Mouse (Mus musculus): ENCODE measurements at regions not wholly inside any gene's neighbourhood (a gene's known extent, or its start where the extent isn't known, plus 50 kb on each side); places are given as distances from the start of the nearest gene placed in this dataset.
A peak's percentile ranks its signal among the peaks of the same experiment; 100 is the strongest.

DNA sequence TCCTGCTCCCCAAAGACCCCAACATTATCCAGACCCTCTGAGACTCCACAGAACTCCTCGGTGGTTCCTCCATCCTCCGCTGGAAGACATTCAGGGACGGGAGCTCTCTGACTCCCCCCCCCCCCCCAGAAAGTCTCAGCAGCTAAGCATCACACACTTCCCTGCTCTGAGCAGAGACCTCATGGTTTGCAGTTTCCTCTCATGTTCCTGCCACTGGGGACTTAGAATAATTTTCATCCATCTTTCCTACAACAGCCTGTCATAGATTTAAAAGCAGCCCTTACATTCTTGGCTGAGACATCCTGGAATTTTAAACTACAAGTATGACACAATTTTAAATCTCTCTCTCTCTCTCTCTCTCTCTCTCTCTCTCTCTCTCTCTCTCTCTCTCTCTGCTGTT, 69.2 kb downstream of the Gpr65 start:
- 46% methylated on average over 3 of the region's 3 CpGs for WGBS
- H3K4me2 ChIP-seq: no peak overlapping the region
- ATAC-seq (ENCODE audit: insufficient read depth): no peak; the same call in 1 of the 2 replicates

DNA sequence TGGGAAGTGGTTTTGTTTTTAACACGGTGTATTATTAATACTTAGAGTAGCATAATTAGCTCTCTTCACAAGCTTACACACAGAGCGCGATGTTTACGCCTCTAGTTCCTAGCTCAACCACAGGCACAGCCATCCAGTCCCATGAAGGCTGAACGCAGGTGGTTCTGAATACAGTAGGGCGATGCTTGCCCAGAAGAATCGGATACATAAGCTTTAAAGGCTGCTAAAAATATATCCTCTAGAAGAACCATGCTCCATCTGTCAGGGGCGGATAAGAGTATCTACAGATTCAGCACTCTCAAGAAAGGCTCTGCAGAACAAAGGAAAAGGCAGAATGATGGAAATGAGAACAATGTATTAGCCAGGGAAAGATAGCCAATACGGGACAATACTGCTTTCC, 71.1 kb downstream of the Gpr65 start:
- no peak overlapping the region for H3K9ac ChIP-seq
- DNase-seq: no peak
- no peak for ATAC-seq (ENCODE audit: insufficient read depth)
- no peaks in the 10 kb centered on the region for H3K27me3 ChIP-seq (ENCODE audit: insufficient read depth, low read length)
- H3K4me2 ChIP-seq: no peak overlapping the region
- no peaks in the 10 kb centered on the region for H3K4me1 ChIP-seq (ENCODE audit: insufficient read depth)
- H3K27ac ChIP-seq (ENCODE audit: low read depth): no peak overlapping the region
- no peaks in the 10 kb centered on the region for H3K9me3 ChIP-seq (ENCODE audit: low read depth, low read length)
- H3K4me3 ChIP-seq (ENCODE audit: low read depth, low read length): no peak overlapping the region
- no peak for TF ChIP-seq CTCF (IDR thresholded peaks at IDR 0.05; ENCODE audit: low read depth)
- H3K36me3 ChIP-seq (ENCODE audit: insufficient read depth): no peaks in the 10 kb centered on the region
- 88% methylated on average over 9 of the region's 9 CpGs for WGBS

More for the DNA sequence above, 69.2 kb downstream of the Gpr65 start:
- peak; percentile 24 for DNase-seq
- no peaks in the 10 kb centered on the region for H3K27me3 ChIP-seq (ENCODE audit: insufficient read depth, low read length)
- H3K4me1 ChIP-seq (ENCODE audit: insufficient read depth): no peaks in the 10 kb centered on the region
- H3K4me3 ChIP-seq (ENCODE audit: low read depth, low read length): no peak overlapping the region
- H3K9ac ChIP-seq: no peak overlapping the region
- no peaks in the 10 kb centered on the region for H3K9me3 ChIP-seq (ENCODE audit: low read depth, low read length)
- no peak overlapping the region for H3K27ac ChIP-seq (ENCODE audit: low read depth)
- no peaks in the 10 kb centered on the region for H3K36me3 ChIP-seq (ENCODE audit: insufficient read depth)
- no peak for TF ChIP-seq CTCF (IDR thresholded peaks at IDR 0.05; ENCODE audit: low read depth)

DNA sequence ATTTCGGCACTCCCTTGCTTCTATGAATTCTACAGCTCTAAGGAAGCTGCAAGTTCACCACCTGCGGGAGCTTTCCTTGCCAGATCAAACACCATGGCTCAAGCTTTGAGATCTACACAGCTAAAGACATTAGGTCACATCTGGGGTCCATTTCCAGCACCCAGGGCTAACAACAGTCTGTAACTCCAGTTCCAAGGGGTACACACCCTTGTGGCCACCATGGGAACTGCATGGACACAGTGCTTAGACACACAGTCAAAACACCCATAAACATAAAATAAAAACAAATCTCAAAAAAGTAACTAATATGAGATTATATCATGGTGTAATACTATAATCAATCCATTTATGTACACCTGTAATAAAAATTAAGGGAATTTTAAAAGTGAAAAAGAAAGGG, 73.7 kb downstream of the Gpr65 start:
- 88% methylated on average over 2 of the region's 2 CpGs for WGBS
- H3K4me2 ChIP-seq: no peak overlapping the region
- H3K27me3 ChIP-seq (ENCODE audit: insufficient read depth, low read length): no peaks in the 10 kb centered on the region
- no peaks in the 10 kb centered on the region for H3K4me1 ChIP-seq (ENCODE audit: insufficient read depth)
- H3K27ac ChIP-seq (ENCODE audit: low read depth): no peak overlapping the region
- DNase-seq (peak; percentile 43), ATAC-seq (ENCODE audit: insufficient read depth) (no peak)
- H3K36me3 ChIP-seq (ENCODE audit: insufficient read depth): no peaks in the 10 kb centered on the region
- no peak overlapping the region for H3K9ac ChIP-seq
- peak; percentile 66 for TF ChIP-seq CTCF (IDR thresholded peaks at IDR 0.05; ENCODE audit: low read depth)
- no peak overlapping the region for H3K4me3 ChIP-seq (ENCODE audit: low read depth, low read length)
- H3K9me3 ChIP-seq (ENCODE audit: low read depth, low read length): no peaks in the 10 kb centered on the region

DNA sequence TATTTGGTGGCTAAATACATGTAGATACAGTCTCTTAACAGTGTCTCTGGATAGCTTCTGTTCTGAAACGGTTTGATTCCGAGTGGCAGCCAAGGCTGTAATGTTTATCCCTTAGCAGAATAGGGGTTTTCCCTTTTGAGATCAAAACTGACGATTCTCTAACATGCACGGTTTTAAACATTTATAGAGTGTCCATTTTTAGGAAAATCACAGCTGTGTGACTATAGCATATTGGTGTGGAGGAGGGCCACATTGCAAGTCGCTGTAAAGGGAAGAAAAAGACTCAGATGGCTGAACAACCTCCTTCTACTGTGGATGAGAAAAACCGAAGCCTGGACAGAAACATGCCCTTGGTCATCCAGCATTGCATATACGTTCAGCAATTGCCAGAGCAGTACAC, 75.2 kb downstream of the Gpr65 start:
- Histone ChIP-seq H3K4me2 (no peak overlapping the region), H3K27me3 (ENCODE audit: insufficient read depth, low read length) (no peaks in the 10 kb centered on the region), H3K9ac (no peak overlapping the region), H3K36me3 (ENCODE audit: insufficient read depth) (no peaks in the 10 kb centered on the region), H3K4me3 (ENCODE audit: low read depth, low read length) (no peak overlapping the region), H3K9me3 (ENCODE audit: low read depth, low read length) (no peaks in the 10 kb centered on the region), H3K4me1 (ENCODE audit: insufficient read depth) (no peaks in the 10 kb centered on the region), H3K27ac (ENCODE audit: low read depth) (no peak overlapping the region)
- no peak for DNase-seq
- 72% methylated on average over 7 of the region's 7 CpGs for WGBS
- no peak for TF ChIP-seq CTCF (IDR thresholded peaks at IDR 0.05; ENCODE audit: low read depth)
- ATAC-seq (ENCODE audit: insufficient read depth): no peak

DNA sequence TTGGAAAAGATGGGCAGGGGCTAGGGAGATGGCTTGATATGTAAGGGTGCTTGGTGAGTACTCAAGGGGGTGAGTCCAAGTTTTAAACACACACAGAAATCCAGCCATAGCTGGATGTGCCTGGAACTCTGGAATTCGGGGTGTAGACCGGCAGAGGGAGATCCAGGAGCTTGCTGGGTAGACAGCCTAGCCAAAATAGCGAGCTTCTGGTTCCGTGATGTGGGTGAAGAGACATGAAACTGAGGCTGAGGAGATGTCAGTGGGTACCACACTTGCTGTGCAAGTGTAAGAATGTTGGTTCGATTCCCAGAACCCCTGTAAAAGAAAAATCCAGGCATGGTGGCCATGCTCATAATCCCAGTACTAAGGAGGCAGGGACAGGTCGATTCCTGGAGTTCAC, 78.6 kb downstream of the Gpr65 start:
- 75% methylated on average over 6 of the region's 6 CpGs for WGBS
- no peak for ATAC-seq (ENCODE audit: insufficient read depth)
- no peak for DNase-seq

DNA sequence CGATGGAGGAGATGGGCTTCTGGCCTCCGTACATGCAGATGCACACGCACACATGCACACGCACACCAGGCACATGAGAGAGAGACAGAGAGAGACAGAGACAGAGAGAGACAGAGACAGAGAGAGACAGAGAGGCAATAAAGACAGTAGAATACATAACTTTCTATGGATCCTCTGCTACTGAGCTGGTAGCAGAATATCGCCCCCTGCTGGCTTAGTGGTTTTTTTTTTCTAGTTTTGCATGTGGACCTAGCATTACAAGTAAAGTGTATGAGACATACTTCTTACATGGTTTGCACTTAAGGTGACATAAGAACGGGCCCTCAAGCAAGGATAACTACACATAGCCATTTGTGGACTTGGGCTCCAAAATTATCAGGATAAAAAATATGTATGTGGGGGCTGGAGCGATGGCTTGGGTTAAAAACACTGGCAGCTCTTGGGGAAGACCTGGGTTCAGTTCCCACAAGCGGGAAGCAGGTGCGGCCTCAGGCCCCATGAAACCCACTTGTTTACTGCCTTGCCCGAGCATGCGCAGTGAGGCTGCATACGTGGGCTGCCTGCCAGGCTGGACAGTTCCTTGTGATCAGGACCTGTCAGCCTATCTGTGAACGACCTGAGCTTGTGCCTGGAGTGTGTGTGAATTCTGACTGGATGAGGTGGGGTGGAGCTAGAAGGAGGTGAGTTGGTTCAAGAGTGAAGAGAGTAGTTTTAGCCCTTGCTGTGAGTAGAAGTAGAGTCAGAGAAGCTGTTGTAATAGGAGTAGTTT, 79.3 kb downstream of the Gpr65 start:
- no peaks in the 10 kb centered on the region for H3K4me1 ChIP-seq (ENCODE audit: insufficient read depth)
- TF ChIP-seq CTCF (IDR thresholded peaks at IDR 0.05; ENCODE audit: low read depth): peak; percentile 63
- WGBS: 58% methylated on average over 13 of the region's 13 CpGs
- no peak overlapping the region for H3K27ac ChIP-seq (ENCODE audit: low read depth)
- H3K4me2 ChIP-seq: no peak overlapping the region
- H3K4me3 ChIP-seq (ENCODE audit: low read depth, low read length): no peak overlapping the region
- no peaks in the 10 kb centered on the region for H3K9me3 ChIP-seq (ENCODE audit: low read depth, low read length)
- peak; percentile 84 for DNase-seq
- no peak for ATAC-seq (ENCODE audit: insufficient read depth)
- H3K27me3 ChIP-seq (ENCODE audit: insufficient read depth, low read length): no peaks in the 10 kb centered on the region
- no peak overlapping the region for H3K9ac ChIP-seq
- no peaks in the 10 kb centered on the region for H3K36me3 ChIP-seq (ENCODE audit: insufficient read depth)

More for the DNA sequence above, 78.6 kb downstream of the Gpr65 start:
- H3K9me3 ChIP-seq (ENCODE audit: low read depth, low read length): no peaks in the 10 kb centered on the region
- no peak for TF ChIP-seq CTCF (IDR thresholded peaks at IDR 0.05; ENCODE audit: low read depth)
- H3K27me3 ChIP-seq (ENCODE audit: insufficient read depth, low read length): no peaks in the 10 kb centered on the region
- no peak overlapping the region for H3K4me3 ChIP-seq (ENCODE audit: low read depth, low read length)
- no peak overlapping the region for H3K9ac ChIP-seq
- H3K36me3 ChIP-seq (ENCODE audit: insufficient read depth): no peaks in the 10 kb centered on the region
- no peak overlapping the region for H3K4me2 ChIP-seq
- no peak overlapping the region for H3K27ac ChIP-seq (ENCODE audit: low read depth)
- no peaks in the 10 kb centered on the region for H3K4me1 ChIP-seq (ENCODE audit: insufficient read depth)

DNA sequence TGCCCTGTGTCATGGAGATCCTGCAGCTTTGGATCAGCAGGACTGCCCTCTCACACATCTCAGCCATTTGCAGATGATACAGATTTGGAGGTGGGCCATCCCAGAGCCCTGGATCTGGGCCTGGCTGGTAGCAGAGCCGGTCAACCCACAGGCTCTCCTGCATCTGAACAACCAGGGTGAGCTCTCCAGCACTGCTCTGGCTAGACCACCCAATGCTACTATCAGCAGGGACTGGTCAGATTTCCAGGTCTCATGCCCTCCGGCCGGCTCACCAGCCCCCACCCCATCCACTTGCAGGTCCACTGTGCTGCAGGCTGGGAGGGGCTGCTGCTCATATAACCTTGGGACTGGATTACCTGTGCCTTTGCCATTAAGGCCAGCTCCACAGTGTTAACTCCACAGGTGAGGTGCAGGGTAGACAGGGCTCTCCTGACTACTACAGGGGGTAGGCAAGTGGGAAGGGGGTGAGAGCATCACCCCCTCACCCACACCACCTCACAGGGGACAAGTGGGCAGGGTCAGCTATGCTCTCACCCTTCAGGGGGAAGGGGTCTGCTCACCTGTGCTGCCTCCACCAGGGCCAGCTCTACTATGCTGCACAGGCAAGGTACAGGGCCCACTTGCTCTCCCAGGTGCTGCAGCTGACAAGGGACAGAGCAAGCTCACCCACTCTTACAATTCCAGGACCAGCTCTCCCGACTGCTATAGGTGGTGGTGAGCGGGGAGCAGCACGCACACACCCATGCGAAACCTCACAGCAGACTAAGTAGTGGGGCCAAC, 81.6 kb downstream of the Gpr65 start:
- 89% methylated on average over 7 of the region's 7 CpGs for WGBS
- no peaks in the 10 kb centered on the region for H3K4me1 ChIP-seq (ENCODE audit: insufficient read depth)
- DNase-seq (no peak), ATAC-seq (ENCODE audit: insufficient read depth) (no peak)
- no peak overlapping the region for H3K9ac ChIP-seq
- no peaks in the 10 kb centered on the region for H3K27me3 ChIP-seq (ENCODE audit: insufficient read depth, low read length)
- H3K36me3 ChIP-seq (ENCODE audit: insufficient read depth): no peaks in the 10 kb centered on the region
- H3K9me3 ChIP-seq (ENCODE audit: low read depth, low read length): no peaks in the 10 kb centered on the region
- no peak for TF ChIP-seq CTCF (IDR thresholded peaks at IDR 0.05; ENCODE audit: low read depth)
- H3K4me3 ChIP-seq (ENCODE audit: low read depth, low read length): no peak overlapping the region
- H3K27ac ChIP-seq (ENCODE audit: low read depth): no peak overlapping the region
- H3K4me2 ChIP-seq: no peak overlapping the region
